In genomic region chr19:47402544-47402943, GRCm38 (mm10) we compare ENCODE assay signal across 9 mouse cellular contexts.
DNase-seq lines count a peak whose midpoint lies in the region; ATAC-seq and TF ChIP-seq lines count a peak whose summit lies in the region.
"Had no signal": no experiment of that assay in that cellular context is flagged by ENCODE, and none has a peak within 500 bp of the region (broad histone marks: within the 10 kb centered on the region; RNA-seq: fewer than 3 reads in every experiment).

No protein-coding gene starts in this region.

- no peak for DNase-seq in lung, postnatal 10 days
- no peak for DNase-seq in layer of hippocampus, postnatal 25 days (ENCODE audit: extremely low spot score in 1 of 2, low spot score in 1 of 2)
- DNase-seq in cerebellum, postnatal 4 days (ENCODE audit: low spot score in 2 of 2) = no peak
- DNase-seq: right cerebral cortex, adult 18-20 months had no signal

- peak; percentile 19 for ATAC-seq in lung, embryonic 16.5 days (ENCODE audit: low read depth)
- ATAC-seq in embryonic facial prominence, embryonic 15.5 days (ENCODE audit: insufficient number of reproducible peaks, low FRiP score, low TSS enrichment, low read depth) = no peak
- no peak; the same call in 1 of the 2 replicates for ATAC-seq in intestine, embryonic 16.5 days

- H3K9me3 ChIP-seq in lung, embryonic 16.5 days (ENCODE audit: control insufficient read depth, low read length) = no peaks in the 10 kb centered on the region
- H3K9me3 ChIP-seq in embryonic facial prominence, embryonic 15.5 days (replicated peaks) = no peaks in the 10 kb centered on the region
- H3K9me3 ChIP-seq in intestine, embryonic 16.5 days (ENCODE audit: control insufficient read depth, low read length) = no peaks in the 10 kb centered on the region
- H3K9me3 ChIP-seq: hindbrain, embryonic 13.5 days had no signal

- H3K4me1 ChIP-seq in lung, embryonic 16.5 days (replicated peaks; ENCODE audit: control insufficient read depth, insufficient read depth, low read length) = peaks cover 41% of the 10 kb centered on the region
- peaks cover 61% of the 10 kb centered on the region for H3K4me1 ChIP-seq in embryonic facial prominence, embryonic 15.5 days
- peaks cover 56% of the 10 kb centered on the region for H3K4me1 ChIP-seq in intestine, embryonic 16.5 days (ENCODE audit: control insufficient read depth, insufficient read depth, low read length)
- peaks cover 17% of the 10 kb centered on the region for H3K4me1 ChIP-seq in small intestine, adult 2 months (ENCODE audit: control insufficient read depth, insufficient read depth, insufficient read length, low read length)

- no peak for TF ChIP-seq CTCF in small intestine, adult 2 months (IDR thresholded peaks at IDR 0.05; ENCODE audit: extremely low read depth, insufficient read length, insufficient replicate concordance, low read depth, low read length)

- 55% methylated on average over 4 of the region's 4 CpGs for WGBS in lung, embryonic 16.5 days
- WGBS in embryonic facial prominence, embryonic 15.5 days = 74% methylated on average over 4 of the region's 4 CpGs
- 48% methylated on average over 4 of the region's 4 CpGs for WGBS in intestine, embryonic 16.5 days
- WGBS in small intestine, adult 2 months = 25% methylated on average over 4 of the region's 4 CpGs

- TF ChIP-seq POLR2A in small intestine, adult 2 months (IDR thresholded peaks at IDR 0.05; ENCODE audit: low read depth, low read length) = no peak

- no peak overlapping the region for H3K9ac ChIP-seq in lung, embryonic 16.5 days (ENCODE audit: low read length)
- no peak overlapping the region for H3K9ac ChIP-seq in embryonic facial prominence, embryonic 15.5 days
- H3K9ac ChIP-seq in intestine, embryonic 16.5 days (ENCODE audit: low read depth, low read length) = peak overlapping the region; percentile 44
- H3K9ac ChIP-seq: hindbrain, embryonic 13.5 days had no signal

- peak overlapping the region; percentile 73 for H3K27ac ChIP-seq in lung, embryonic 16.5 days (ENCODE audit: low read length)
- H3K27ac ChIP-seq in embryonic facial prominence, embryonic 15.5 days (replicated peaks) = peak overlapping the region; percentile 71
- H3K27ac ChIP-seq in intestine, embryonic 16.5 days (ENCODE audit: low read length) = peak overlapping the region; percentile 96
- peak overlapping the region; percentile 88 for H3K27ac ChIP-seq in small intestine, adult 2 months (ENCODE audit: insufficient read depth, low read depth, low read length)
- H3K27ac ChIP-seq: hindbrain, embryonic 13.5 days had no signal

- H3K36me3 ChIP-seq in lung, embryonic 16.5 days (ENCODE audit: control insufficient read depth, insufficient read depth, low read length) = no peaks in the 10 kb centered on the region
- H3K36me3 ChIP-seq in embryonic facial prominence, embryonic 15.5 days = no peaks in the 10 kb centered on the region
- H3K36me3 ChIP-seq in intestine, embryonic 16.5 days (ENCODE audit: control insufficient read depth, insufficient read depth, low read length) = no peaks in the 10 kb centered on the region
- H3K36me3 ChIP-seq in small intestine, adult 2 months (ENCODE audit: control insufficient read depth, insufficient read depth, low read length) = no peaks in the 10 kb centered on the region
- H3K36me3 ChIP-seq: hindbrain, embryonic 13.5 days had no signal

- H3K4me3 ChIP-seq in lung, embryonic 16.5 days (ENCODE audit: low read length) = no peak overlapping the region
- no peak overlapping the region for H3K4me3 ChIP-seq in embryonic facial prominence, embryonic 15.5 days (replicated peaks)
- H3K4me3 ChIP-seq in intestine, embryonic 16.5 days (ENCODE audit: low read length) = no peak overlapping the region
- no peak overlapping the region for H3K4me3 ChIP-seq in small intestine, adult 2 months (ENCODE audit: low read depth, low read length)
- H3K4me3 ChIP-seq: hindbrain, embryonic 13.5 days had no signal

- H3K27me3 ChIP-seq in lung, embryonic 16.5 days (ENCODE audit: control insufficient read depth, insufficient read depth, low read depth, low read length) = no peaks in the 10 kb centered on the region
- H3K27me3 ChIP-seq in embryonic facial prominence, embryonic 15.5 days = no peaks in the 10 kb centered on the region
- no peaks in the 10 kb centered on the region for H3K27me3 ChIP-seq in intestine, embryonic 16.5 days (replicated peaks; ENCODE audit: control insufficient read depth, insufficient read depth, low read length)
- no peaks in the 10 kb centered on the region for H3K27me3 ChIP-seq in small intestine, adult 2 months (ENCODE audit: control insufficient read depth, insufficient read depth, low read length)
- H3K27me3 ChIP-seq: hindbrain, embryonic 13.5 days had no signal

- H3K4me2 ChIP-seq in lung, embryonic 16.5 days (ENCODE audit: low read depth, low read length) = no peak overlapping the region
- H3K4me2 ChIP-seq in embryonic facial prominence, embryonic 15.5 days (replicated peaks) = no peak overlapping the region
- H3K4me2 ChIP-seq in intestine, embryonic 16.5 days (ENCODE audit: low read depth, low read length) = peak overlapping the region; percentile 36
- H3K4me2 ChIP-seq: hindbrain, embryonic 13.5 days had no signal
